Mouse (Mus musculus): ENCODE results near the gene Glod4. TPM values are rescaled to one million over a fixed set of nuclear protein-coding genes. Genes with fewer than 3 reads are reported as not detected.

The Glod4 gene
- polyA plus RNA-seq, 2 experiments = 17.9 to 60.7 TPM

GRCm38 (mm10) chr11:76267550-76267949, 24.0 kb upstream of the Glod4 start:
- Histone ChIP-seq H3K36me3 (replicated peaks; ENCODE audit: control insufficient read depth, insufficient read depth, low read depth) (no peaks in the 10 kb centered on the region), H3K9me3 (ENCODE audit: control insufficient read depth, low read length) (no peaks in the 10 kb centered on the region), H3K4me2 (ENCODE audit: low read depth) (no peak overlapping the region), H3K9ac (replicated peaks) (no peak overlapping the region), H3K27ac (no peak overlapping the region), H3K4me3 (ENCODE audit: insufficient read depth in 1 of 2, low read depth in 2 of 2, low read length in 2 of 2) (no peak overlapping the region), H3K4me1 (replicated peaks; ENCODE audit: control insufficient read depth in 2 of 2, insufficient read depth in 2 of 2, low read length in 1 of 2) (no peaks in the 10 kb centered on the region), H3K27me3 (ENCODE audit: control insufficient read depth, insufficient read depth, low read length) (no peaks in the 10 kb centered on the region)
- DNase-seq (ENCODE audit: low read depth in 3 of 3, low spot score in 3 of 3) = no peak
- no peak for ATAC-seq (ENCODE audit: insufficient read depth)
- TF ChIP-seq CTCF (IDR thresholded peaks at IDR 0.05; ENCODE audit: low read depth) (no peak), EP300 (IDR thresholded peaks at IDR 0.05; ENCODE audit: low read depth) (no peak)
- 63% methylated on average over 7 of the region's 7 CpGs for whole genome bisulfite sequencing (ENCODE audit: insufficient replicate concordance)

GRCm38 (mm10) chr11:76262611-76263351, 19.3 kb upstream of the Glod4 start:
- Histone ChIP-seq H3K36me3 (replicated peaks; ENCODE audit: control insufficient read depth, insufficient read depth, low read depth) (no peaks in the 10 kb centered on the region), H3K9ac (replicated peaks) (no peak overlapping the region), H3K9me3 (ENCODE audit: control insufficient read depth, low read length) (no peaks in the 10 kb centered on the region), H3K27ac (no peak overlapping the region), H3K4me1 (replicated peaks; ENCODE audit: control insufficient read depth in 2 of 2, insufficient read depth in 2 of 2, low read length in 1 of 2) (no peaks in the 10 kb centered on the region), H3K27me3 (ENCODE audit: control insufficient read depth, insufficient read depth, low read length) (no peaks in the 10 kb centered on the region), H3K4me2 (ENCODE audit: low read depth) (no peak overlapping the region), H3K4me3 (ENCODE audit: insufficient read depth in 1 of 2, low read depth in 2 of 2, low read length in 2 of 2) (no peak overlapping the region)
- ATAC-seq (ENCODE audit: insufficient read depth) (no peak), DNase-seq (ENCODE audit: low read depth in 3 of 3, low spot score in 3 of 3) (no peak)
- 57% methylated on average over 19 of the region's 19 CpGs for WGBS (ENCODE audit: insufficient replicate concordance)
- TF ChIP-seq CTCF (IDR thresholded peaks at IDR 0.05; ENCODE audit: low read depth) (no peak), EP300 (IDR thresholded peaks at IDR 0.05; ENCODE audit: low read depth) (no peak)

GRCm38 (mm10) chr11:76261224-76261623, 17.7 kb upstream of the Glod4 start:
- no peak for DNase-seq (ENCODE audit: low read depth in 3 of 3, low spot score in 3 of 3)
- H3K36me3 ChIP-seq (replicated peaks; ENCODE audit: control insufficient read depth, insufficient read depth, low read depth) = no peaks in the 10 kb centered on the region
- H3K27ac ChIP-seq = no peak overlapping the region
- 19% methylated on average over 12 of the region's 12 CpGs for WGBS (ENCODE audit: insufficient replicate concordance)
- H3K4me1 ChIP-seq (replicated peaks; ENCODE audit: control insufficient read depth in 2 of 2, insufficient read depth in 2 of 2, low read length in 1 of 2) = no peaks in the 10 kb centered on the region
- no peak for ATAC-seq (ENCODE audit: insufficient read depth)
- H3K9me3 ChIP-seq (ENCODE audit: control insufficient read depth, low read length) = no peaks in the 10 kb centered on the region
- no peak for TF ChIP-seq EP300 (IDR thresholded peaks at IDR 0.05; ENCODE audit: low read depth)
- no peak for TF ChIP-seq CTCF (IDR thresholded peaks at IDR 0.05; ENCODE audit: low read depth)
- H3K27me3 ChIP-seq (ENCODE audit: control insufficient read depth, insufficient read depth, low read length) = no peaks in the 10 kb centered on the region
- no peak overlapping the region for H3K9ac ChIP-seq (replicated peaks)
- H3K4me3 ChIP-seq (ENCODE audit: insufficient read depth in 1 of 2, low read depth in 2 of 2, low read length in 2 of 2) = no peak overlapping the region
- no peak overlapping the region for H3K4me2 ChIP-seq (ENCODE audit: low read depth)

GRCm38 (mm10) chr11:76260208-76261050, 16.9 kb upstream of the Glod4 start:
- Histone ChIP-seq H3K4me2 (ENCODE audit: low read depth) (no peak overlapping the region), H3K27me3 (ENCODE audit: control insufficient read depth, insufficient read depth, low read length) (no peaks in the 10 kb centered on the region), H3K4me3 (ENCODE audit: insufficient read depth in 1 of 2, low read depth in 2 of 2, low read length in 2 of 2) (no peak overlapping the region), H3K4me1 (replicated peaks; ENCODE audit: control insufficient read depth in 2 of 2, insufficient read depth in 2 of 2, low read length in 1 of 2) (no peaks in the 10 kb centered on the region), H3K36me3 (replicated peaks; ENCODE audit: control insufficient read depth, insufficient read depth, low read depth) (no peaks in the 10 kb centered on the region), H3K9ac (replicated peaks) (no peak overlapping the region), H3K9me3 (ENCODE audit: control insufficient read depth, low read length) (no peaks in the 10 kb centered on the region), H3K27ac (no peak overlapping the region)
- DNase-seq (ENCODE audit: low read depth in 3 of 3, low spot score in 3 of 3) (no peak), ATAC-seq (ENCODE audit: insufficient read depth) (no peak)
- WGBS (ENCODE audit: insufficient replicate concordance) = 68% methylated on average over 10 of the region's 10 CpGs
- TF ChIP-seq EP300 (IDR thresholded peaks at IDR 0.05; ENCODE audit: low read depth) (no peak), CTCF (IDR thresholded peaks at IDR 0.05; ENCODE audit: low read depth) (no peak)

GRCm38 (mm10) chr11:76258511-76258910, 15.0 kb upstream of the Glod4 start:
- no peak for ATAC-seq (ENCODE audit: insufficient read depth)
- no peak overlapping the region for H3K4me2 ChIP-seq (ENCODE audit: low read depth)
- H3K9ac ChIP-seq (replicated peaks) = no peak overlapping the region
- no peak for DNase-seq (ENCODE audit: low read depth in 3 of 3, low spot score in 3 of 3)
- H3K36me3 ChIP-seq (replicated peaks; ENCODE audit: control insufficient read depth, insufficient read depth, low read depth) = no peaks in the 10 kb centered on the region
- H3K9me3 ChIP-seq (ENCODE audit: control insufficient read depth, low read length) = no peaks in the 10 kb centered on the region
- 73% methylated on average over 6 of the region's 6 CpGs for WGBS (ENCODE audit: insufficient replicate concordance)
- TF ChIP-seq CTCF (IDR thresholded peaks at IDR 0.05; ENCODE audit: low read depth) = no peak
- TF ChIP-seq EP300 (IDR thresholded peaks at IDR 0.05; ENCODE audit: low read depth) = no peak
- H3K4me1 ChIP-seq (replicated peaks; ENCODE audit: control insufficient read depth in 2 of 2, insufficient read depth in 2 of 2, low read length in 1 of 2) = no peaks in the 10 kb centered on the region
- H3K4me3 ChIP-seq (ENCODE audit: insufficient read depth in 1 of 2, low read depth in 2 of 2, low read length in 2 of 2) = no peak overlapping the region
- no peaks in the 10 kb centered on the region for H3K27me3 ChIP-seq (ENCODE audit: control insufficient read depth, insufficient read depth, low read length)
- H3K27ac ChIP-seq = no peak overlapping the region

All from liver, embryonic 14.5 days (tissue).